Mouse (Mus musculus) ES-Bruce4 (cell line): ENCODE data around the gene Trim44.

Source experiments
- CTCF ChIP-seq: IDR thresholded peaks from one replicate; pipeline ENCODE4 v1.8.1; 2011; ENCODE audit warnings: low read depth, low read length
- EP300 ChIP-seq: IDR thresholded peaks from 2 replicates; pipeline ENCODE4 v1.6.1; 2011; ENCODE audit warnings: low read depth, low read length; ENCODE audit not compliant: insufficient read depth

DNA sequence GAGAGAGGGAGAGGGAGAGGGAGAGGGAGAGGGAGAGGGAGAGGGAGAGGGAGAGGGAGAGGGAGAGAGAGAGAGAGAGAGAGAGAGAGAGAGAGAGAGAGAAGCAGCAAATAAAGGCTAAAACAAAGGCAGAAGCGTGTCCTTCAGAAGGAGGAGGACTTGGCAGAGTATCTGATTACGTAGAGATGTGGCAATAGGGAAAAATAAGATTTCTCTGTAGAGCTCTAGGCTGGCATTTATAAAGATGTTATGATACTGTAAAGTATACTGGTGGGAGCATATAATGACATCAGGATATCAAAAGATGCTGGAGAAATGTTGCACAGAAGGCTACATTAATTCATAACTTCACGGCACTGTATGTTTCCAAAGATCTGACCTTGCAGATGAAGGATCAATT lies 76.5 kb downstream of the Trim44 start:
- TF ChIP-seq EP300 (no peak), CTCF (no peak)
